Mouse (Mus musculus) stomach, postnatal 0 days (tissue): Measurements from ENCODE around the gene Tubgcp6. TPM values are rescaled to one million over a fixed set of nuclear protein-coding genes. Genes with fewer than 3 reads are reported as not detected.

ENCODE experiments used
- ATAC-seq: fragments of 200-750 bp; cut with Nextera tagmentation; 2 replicates; pipeline ENCODE4 v1.8.0; 2017; ENCODE audit not compliant: low FRiP score, low TSS enrichment
- DNase-seq: peaks from one replicate; pipeline ENCODE4 v3.0.0-alpha.2; 2016; ENCODE audit warnings: low spot score
- H3K27ac ChIP-seq: fragments of 300-500 bp; sonication (generic); replicated peaks from 2 replicates; pipeline ENCODE4 v1.5.1; 2014; ENCODE audit warnings: mild to moderate bottlenecking, control low read depth
- H3K27me3 ChIP-seq: fragments of 300-500 bp; sonication (generic); 2 replicates; pipeline ENCODE4 v1.6.1; 2014; ENCODE audit warnings: low read length; ENCODE audit not compliant: control insufficient read depth, insufficient read depth
- H3K36me3 ChIP-seq: fragments of 300-500 bp; sonication (generic); 2 replicates; pipeline ENCODE4 v1.6.1; 2014; ENCODE audit warnings: low read length, mixed read lengths; ENCODE audit not compliant: control insufficient read depth, insufficient read depth
- H3K4me1 ChIP-seq: fragments of 300-500 bp; sonication (generic); replicated peaks from 2 replicates; pipeline ENCODE4 v1.6.1; 2014; ENCODE audit warnings: antibody characterized with exemption; ENCODE audit not compliant: control insufficient read depth, insufficient read depth
- H3K4me2 ChIP-seq: fragments of 300-500 bp; sonication (generic); replicated peaks from 2 replicates; pipeline ENCODE4 v1.6.1; 2014; ENCODE audit warnings: low read depth, mild to moderate bottlenecking, control low read depth, moderate library complexity
- H3K4me3 ChIP-seq: fragments of 300-500 bp; sonication (generic); 2 replicates; pipeline ENCODE4 v1.5.1; 2014; ENCODE audit warnings: low read depth, low read length, control low read depth
- H3K9ac ChIP-seq: fragments of 300-500 bp; sonication (generic); 2 replicates; pipeline ENCODE4 v1.6.1; 2014; ENCODE audit warnings: mild to moderate bottlenecking, low read length, control low read depth, mixed read lengths
- H3K9me3 ChIP-seq: fragments of 300-500 bp; sonication (generic); 2 replicates; pipeline ENCODE4 v1.6.1; 2016; ENCODE audit warnings: low read length; ENCODE audit not compliant: control insufficient read depth
- CTCF ChIP-seq: IDR thresholded peaks from 2 replicates; pipeline ENCODE4 v1.5.1; 2016; ENCODE audit warnings: antibody characterized with exemption, low read depth, mild to moderate bottlenecking, moderate library complexity
- EP300 ChIP-seq: optimal IDR thresholded peaks from 2 replicates; pipeline ENCODE3; 2016; ENCODE audit warnings: antibody characterized with exemption
- WGBS: fragments of 180-500 bp; shearing (Covaris S2); extraction: QIAGEN DNeasy Blood & Tissue Kit; methylation state at CpG from one replicate; pipeline ENCODE4 v1.1.7; 2014; 5-methylcytosine and 5-hydroxymethylcytosine counted together
- polyA plus RNA-seq: library from polyadenylated mRNA; unstranded; fragments of >200 nt; fragmentation: Nextera tagmentation; extraction: Ambion mirVana; gene quantifications from 2 replicates; pipeline ENCODE4 v1.2.1, GENCODE M21; 2015

The Tubgcp6 gene
- polyA plus RNA-seq, 1 experiment from 2014 or later = 4.0 TPM

GRCm38 (mm10) chr15:89110147-89110546, 12.8 kb downstream of the Tubgcp6 start:
- no peaks in the 10 kb centered on the region for H3K4me1 ChIP-seq
- H3K27me3 ChIP-seq = no peaks in the 10 kb centered on the region
- TF ChIP-seq CTCF = peak; percentile 39
- TF ChIP-seq EP300 = no peak
- no peak overlapping the region for H3K27ac ChIP-seq
- ATAC-seq = 0 out of 2 replicates have a peak, but pooled peaks have one; percentile 39
- no peak overlapping the region for H3K4me2 ChIP-seq
- DNase-seq = peak; percentile 41
- H3K9ac ChIP-seq = no peak overlapping the region
- H3K4me3 ChIP-seq = no peak overlapping the region
- no peaks in the 10 kb centered on the region for H3K9me3 ChIP-seq
- 77% methylated on average over 9 of the region's 9 CpGs for WGBS
- peaks cover 23% of the 10 kb centered on the region for H3K36me3 ChIP-seq

DNA sequence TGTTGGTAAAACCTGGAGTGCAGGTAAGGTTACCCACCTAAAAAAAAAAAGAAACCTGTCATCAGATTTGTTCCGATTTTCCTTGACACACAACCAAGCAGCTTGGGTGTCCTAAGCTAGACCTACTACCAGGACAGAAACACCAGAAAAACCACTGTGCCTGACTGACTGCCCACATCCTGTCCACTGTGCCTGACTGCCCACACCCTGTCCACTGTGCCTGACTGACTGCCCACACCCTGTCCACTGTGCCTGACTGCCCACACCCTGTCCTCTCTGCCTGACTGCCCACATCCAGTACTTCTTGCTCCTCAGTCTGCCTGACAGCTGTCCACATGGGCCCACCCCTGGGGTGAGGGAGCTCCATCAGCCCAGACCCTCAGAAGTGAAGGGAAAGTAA, 15.9 kb downstream of the Tubgcp6 start:
- WGBS = 91% methylated on average over 1 of the region's 1 CpGs
- Histone ChIP-seq H3K27me3 (no peaks in the 10 kb centered on the region), H3K4me3 (no peak overlapping the region), H3K4me1 (no peaks in the 10 kb centered on the region), H3K4me2 (no peak overlapping the region), H3K27ac (no peak overlapping the region), H3K9me3 (no peaks in the 10 kb centered on the region), H3K36me3 (peaks cover 27% of the 10 kb centered on the region), H3K9ac (no peak overlapping the region)
- DNase-seq = no peak
- TF ChIP-seq EP300 (no peak), CTCF (no peak)
- no peak for ATAC-seq

GRCm38 (mm10) chr15:89106073-89106472, 16.8 kb downstream of the Tubgcp6 start:
- DNase-seq = no peak
- WGBS = 91% methylated on average over 13 of the region's 13 CpGs

GRCm38 (mm10) chr15:89104425-89104824, 18.5 kb downstream of the Tubgcp6 start:
- TF ChIP-seq EP300 = no peak
- DNase-seq (no peak), ATAC-seq (no peak)
- Histone ChIP-seq H3K4me1 (no peaks in the 10 kb centered on the region), H3K4me2 (no peak overlapping the region), H3K36me3 (peaks cover 39% of the 10 kb centered on the region), H3K4me3 (no peak overlapping the region), H3K9ac (no peak overlapping the region), H3K9me3 (no peaks in the 10 kb centered on the region), H3K27ac (no peak overlapping the region), H3K27me3 (no peaks in the 10 kb centered on the region)
- WGBS = 98% methylated on average over 8 of the region's 8 CpGs

More at GRCm38 (mm10) chr15:89106073-89106472, 16.8 kb downstream of the Tubgcp6 start:
- no peaks in the 10 kb centered on the region for H3K9me3 ChIP-seq
- ATAC-seq = no peak
- no peak overlapping the region for H3K4me3 ChIP-seq
- H3K4me1 ChIP-seq = no peaks in the 10 kb centered on the region
- H3K9ac ChIP-seq = no peak overlapping the region
- H3K27me3 ChIP-seq = no peaks in the 10 kb centered on the region
- TF ChIP-seq EP300 (no peak), CTCF (no peak)
- no peak overlapping the region for H3K27ac ChIP-seq
- H3K36me3 ChIP-seq = peaks cover 27% of the 10 kb centered on the region
- H3K4me2 ChIP-seq = no peak overlapping the region

DNA sequence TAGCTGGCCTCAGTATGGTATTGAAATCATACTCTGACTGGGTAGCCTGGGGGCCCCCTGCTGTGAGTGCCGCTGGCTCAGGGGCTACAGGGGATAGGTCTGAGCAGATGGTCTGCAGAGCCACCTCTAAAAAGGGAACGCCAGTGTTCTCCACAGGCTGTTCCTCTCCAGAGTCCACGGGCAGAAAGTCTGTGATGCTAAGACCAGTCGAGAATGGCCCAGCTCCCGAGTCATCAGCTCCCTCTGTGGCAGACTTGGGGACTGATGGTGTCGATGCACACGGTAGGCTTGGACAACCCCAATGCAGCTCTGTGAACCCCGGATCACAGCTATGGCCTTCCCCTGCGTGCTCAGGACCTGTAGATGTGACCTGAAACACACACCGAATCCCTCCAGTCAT, 19.0 kb downstream of the Tubgcp6 start:
- Histone ChIP-seq H3K9me3 (no peaks in the 10 kb centered on the region), H3K36me3 (peaks cover 41% of the 10 kb centered on the region), H3K4me1 (no peaks in the 10 kb centered on the region), H3K4me2 (no peak overlapping the region), H3K9ac (no peak overlapping the region), H3K27me3 (no peaks in the 10 kb centered on the region), H3K27ac (no peak overlapping the region), H3K4me3 (no peak overlapping the region)
- DNase-seq (no peak), ATAC-seq (no peak)
- 84% methylated on average over 10 of the region's 10 CpGs for WGBS
- TF ChIP-seq CTCF = no peak

GRCm38 (mm10) chr15:89102646-89103045, 20.3 kb downstream of the Tubgcp6 start:
- Histone ChIP-seq H3K27me3 (no peaks in the 10 kb centered on the region), H3K36me3 (peaks cover 47% of the 10 kb centered on the region), H3K4me2 (no peak overlapping the region), H3K27ac (no peak overlapping the region), H3K4me3 (no peak overlapping the region), H3K4me1 (no peaks in the 10 kb centered on the region), H3K9ac (no peak overlapping the region), H3K9me3 (no peaks in the 10 kb centered on the region)
- ATAC-seq = no peak
- no peak for DNase-seq
- 79% methylated on average over 5 of the region's 5 CpGs for WGBS
- TF ChIP-seq CTCF = no peak
- TF ChIP-seq EP300 = no peak
